Mouse (Mus musculus): ENCODE results near the gene Tnfrsf25.

GRCm38 (mm10) chr4:152072121-152072601 is 43.6 kb upstream of the Tnfrsf25 start, which contains the start of gene Plekhg5:
- no peak for TF ChIP-seq POLR2A (IDR thresholded peaks at IDR 0.05; ENCODE audit: insufficient read length, low read depth)
- TF ChIP-seq CEBPB (IDR thresholded peaks at IDR 0.05; ENCODE audit: insufficient read depth, poor library complexity, severe bottlenecking): no peak
- no peak for TF ChIP-seq POLR2AphosphoS2 (IDR thresholded peaks at IDR 0.05; ENCODE audit: insufficient read length, low read depth)
- no peak for TF ChIP-seq USF1 (IDR thresholded peaks at IDR 0.05; ENCODE audit: low read depth)
- peak in 2 of 3 experiments; percentile 33 to 85 for TF ChIP-seq MYOD1 (IDR thresholded peaks at IDR 0.05; ENCODE audit: control insufficient read depth in 1 of 3, insufficient read length in 2 of 3, low read depth in 2 of 3)
- TF ChIP-seq MAX (IDR thresholded peaks at IDR 0.05; ENCODE audit: low read depth): no peak
- TF ChIP-seq E2F4 (IDR thresholded peaks at IDR 0.05; ENCODE audit: insufficient read depth): no peak
- TF ChIP-seq REST (IDR thresholded peaks at IDR 0.05; ENCODE audit: insufficient read depth, insufficient read length): no peak

Data from myocyte (in vitro differentiated cells).